Mouse (Mus musculus) intestine, embryonic 16.5 days (tissue): Measurements from ENCODE around the gene Ift74. TPM values are rescaled to one million over a fixed set of nuclear protein-coding genes. Genes with fewer than 3 reads are reported as not detected.

Experiments
- ATAC-seq: fragments of 200-750 bp; cut with Nextera tagmentation; 2 replicates; pipeline ENCODE4 v1.8.0; 2017; ENCODE audit warnings: moderate TSS enrichment, moderate library complexity
- H3K27ac ChIP-seq: fragments of 300-500 bp; sonication (generic); 2 replicates; pipeline ENCODE4 v1.5.1; 2014; ENCODE audit warnings: mild to moderate bottlenecking, low read length
- H3K27me3 ChIP-seq: fragments of 300-500 bp; sonication (generic); replicated peaks from 2 replicates; pipeline ENCODE4 v1.6.1; 2014; ENCODE audit warnings: low read length, control low read depth, mixed read lengths; ENCODE audit not compliant: control insufficient read depth, insufficient read depth
- H3K36me3 ChIP-seq: fragments of 300-500 bp; sonication (generic); 2 replicates; pipeline ENCODE4 v1.6.1; 2014; ENCODE audit warnings: low read length, control low read depth; ENCODE audit not compliant: control insufficient read depth, insufficient read depth
- H3K4me1 ChIP-seq: fragments of 300-500 bp; sonication (generic); 2 replicates; pipeline ENCODE4 v1.6.1; 2014; ENCODE audit warnings: low read length, control low read depth, mixed read lengths; ENCODE audit not compliant: control insufficient read depth, insufficient read depth
- H3K4me2 ChIP-seq: fragments of 300-500 bp; sonication (generic); 2 replicates; pipeline ENCODE4 v1.6.1; 2014; ENCODE audit warnings: low read depth, low read length, control low read depth
- H3K4me3 ChIP-seq: fragments of 300-500 bp; sonication (generic); 2 replicates; pipeline ENCODE4 v1.5.1; 2014; ENCODE audit warnings: mild to moderate bottlenecking, low read length
- H3K9ac ChIP-seq: fragments of 300-500 bp; sonication (generic); 2 replicates; pipeline ENCODE4 v1.6.1; 2014; ENCODE audit warnings: low read depth, low read length
- H3K9me3 ChIP-seq: fragments of 300-500 bp; sonication (generic); 2 replicates; pipeline ENCODE4 v1.6.1; 2016; ENCODE audit warnings: low read length, control low read depth; ENCODE audit not compliant: control insufficient read depth
- WGBS: fragments of 180-500 bp; shearing (Covaris S2); extraction: QIAGEN DNeasy Blood & Tissue Kit; methylation state at CpG from one replicate; pipeline ENCODE4 v1.1.7; 2014; 5-methylcytosine and 5-hydroxymethylcytosine counted together
- microRNA counts: library from miRNA; unstranded; fragments of <30 nt; microRNA quantifications from one replicate; lab custom pipeline; 2016
- microRNA-seq: library from miRNA; unstranded; fragments of <30 nt; microRNA quantifications from one replicate; pipeline ENCODE4, GENCODE M21; 2016
- polyA plus RNA-seq: library from polyadenylated mRNA; unstranded; fragments of >200 nt; fragmentation: Nextera tagmentation; extraction: Ambion mirVana; gene quantifications from 2 replicates; pipeline ENCODE4 v1.2.1, GENCODE M21; 2015

Ift74 gene
- polyA plus RNA-seq, 1 experiment from 2014 or later: 13.3 TPM

GRCm38 (mm10) chr4:94732721-94733120 lies 118.4 kb downstream of the Ift74 start:
- no peak overlapping the region for H3K9ac ChIP-seq
- no peak for ATAC-seq
- no peaks in the 10 kb centered on the region for H3K27me3 ChIP-seq
- no peak overlapping the region for H3K4me2 ChIP-seq
- H3K4me1 ChIP-seq: no peaks in the 10 kb centered on the region
- no peak overlapping the region for H3K27ac ChIP-seq
- no peaks in the 10 kb centered on the region for H3K36me3 ChIP-seq
- no peaks in the 10 kb centered on the region for H3K9me3 ChIP-seq
- H3K4me3 ChIP-seq: no peak overlapping the region

DNA sequence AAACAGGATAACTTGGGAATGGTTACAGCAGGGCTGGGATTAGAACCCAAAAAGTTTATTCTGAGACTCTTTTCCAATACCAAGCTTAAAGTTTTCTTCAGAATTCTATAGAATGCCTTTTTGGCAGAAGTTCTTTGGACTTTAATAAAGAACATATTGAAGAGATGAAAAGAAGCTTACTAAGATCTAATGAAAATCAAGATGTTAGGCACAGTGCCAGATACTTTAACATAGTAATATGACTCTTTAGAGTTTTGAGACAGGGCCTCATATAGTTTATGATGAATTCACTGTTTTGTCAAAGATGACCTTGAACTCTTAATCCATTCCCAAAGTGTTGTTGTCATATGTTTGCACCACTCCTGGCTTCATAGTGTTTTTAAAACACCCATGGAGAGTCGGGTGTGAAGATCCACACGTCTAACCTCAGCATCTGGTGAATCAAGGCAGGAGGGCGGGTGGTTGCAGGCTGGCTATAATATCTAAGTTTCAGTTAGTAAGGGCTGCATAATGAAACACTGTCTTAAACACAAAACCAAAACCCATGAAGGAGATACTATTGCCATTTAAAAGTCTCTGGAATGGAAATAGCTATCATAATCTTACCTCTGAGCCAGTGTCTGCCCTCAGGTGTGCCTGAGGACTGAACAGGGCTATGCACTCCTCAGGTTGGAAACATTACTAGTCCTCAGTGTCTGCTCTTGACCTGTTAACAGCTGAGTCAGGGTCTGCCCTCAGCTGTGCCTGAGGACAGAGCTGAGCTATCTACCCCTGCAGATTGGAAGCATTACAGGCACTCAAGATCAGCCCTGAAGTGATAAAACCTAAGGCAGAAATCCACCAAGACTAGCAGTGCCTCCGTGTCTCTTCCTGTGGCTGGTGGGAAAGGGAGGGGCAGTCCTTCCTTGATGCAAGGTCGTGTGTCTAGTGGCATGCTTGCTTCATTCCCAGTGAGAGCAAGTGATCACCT lies 123.3 kb downstream of the Ift74 start:
- Histone ChIP-seq H3K27ac (no peak overlapping the region), H3K4me1 (no peaks in the 10 kb centered on the region), H3K4me2 (no peak overlapping the region), H3K36me3 (no peaks in the 10 kb centered on the region), H3K9ac (no peak overlapping the region), H3K9me3 (no peaks in the 10 kb centered on the region), H3K27me3 (no peaks in the 10 kb centered on the region), H3K4me3 (no peak overlapping the region)
- ATAC-seq: no peak
- 54% methylated on average over 5 of the region's 5 CpGs for WGBS

DNA sequence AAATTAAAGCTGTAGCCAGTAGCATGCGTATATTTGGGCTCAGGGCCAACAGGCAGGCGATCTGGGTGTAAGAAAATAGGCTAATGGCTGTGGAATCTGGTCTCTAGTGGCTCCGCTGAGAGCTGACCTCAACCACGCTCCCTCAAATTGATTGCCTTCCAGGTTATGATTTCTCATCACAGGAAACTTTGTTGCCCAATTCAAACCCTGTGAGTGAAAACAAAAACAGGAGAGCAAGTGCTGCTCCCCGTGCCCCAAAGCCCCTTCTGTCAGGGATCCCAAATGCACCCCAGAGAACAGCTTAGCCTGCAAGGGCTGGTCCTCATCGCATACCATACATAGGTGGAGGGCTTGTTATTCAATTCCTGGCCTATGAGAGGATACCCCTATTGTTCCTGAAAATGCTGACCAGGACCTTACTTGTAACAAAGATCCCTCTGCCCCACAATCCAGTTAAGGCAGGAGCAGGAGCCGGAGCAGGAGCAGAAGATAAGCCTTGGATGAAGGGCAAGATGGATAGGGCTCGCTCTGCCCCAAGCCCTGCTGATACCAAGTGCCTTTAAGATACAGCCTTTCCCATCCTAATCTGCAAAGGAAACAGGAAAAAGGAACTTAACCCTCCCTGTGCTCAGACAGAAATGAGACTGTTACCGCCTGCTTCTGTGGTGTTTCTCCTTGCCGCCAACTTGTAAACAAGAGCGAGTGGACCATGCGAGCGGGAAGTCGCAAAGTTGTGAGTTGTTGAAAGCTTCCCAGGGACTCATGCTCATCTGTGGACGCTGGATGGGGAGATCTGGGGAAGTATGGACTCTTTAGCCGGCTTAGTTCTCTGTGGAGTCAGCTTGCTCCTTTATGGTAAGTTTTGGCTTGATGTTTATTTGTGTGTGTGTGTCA lies 124.8 kb downstream of the Ift74 start, which contains the start of gene Tek:
Gene Tek (plus strand): TSS at position 452 of the 894 bp plus-strand sequence.
- peak within 1 kb of the TSS; percentile 42 for H3K4me2 ChIP-seq
- WGBS: 47% methylated on average over 16 of the region's 16 CpGs
- H3K9ac ChIP-seq: peak within 1 kb of the TSS; percentile 55
- no peaks in the 10 kb centered on the region for H3K9me3 ChIP-seq
- no peaks in the 10 kb centered on the region for H3K36me3 ChIP-seq
- H3K27me3 ChIP-seq: no peaks in the 10 kb centered on the region
- H3K4me1 ChIP-seq: no peaks in the 10 kb centered on the region
- H3K27ac ChIP-seq: peak within 1 kb of the TSS; percentile 57
- peak; percentile 50 for ATAC-seq
- H3K4me3 ChIP-seq: peak within 1 kb of the TSS; percentile 33

- 65% methylated on average over 1 of the region's 1 CpGs for WGBS
- no peak for ATAC-seq
- Histone ChIP-seq H3K27me3 (no peaks in the 10 kb centered on the region), H3K4me2 (no peak overlapping the region), H3K9me3 (no peaks in the 10 kb centered on the region), H3K36me3 (no peaks in the 10 kb centered on the region), H3K9ac (no peak overlapping the region), H3K4me3 (no peak overlapping the region), H3K27ac (no peak overlapping the region), H3K4me1 (peaks cover 6% of the 10 kb centered on the region; the same call in 1 of the 2 replicates)
Measured at GRCm38 (mm10) chr4:94741824-94742223, 127.5 kb downstream of the Ift74 start.

MicroRNAs encoded within 50 kb of the gene (microRNA counts, 519-probe panel; counts per million panel counts)
- microRNA mmu-miR-872 (lab: Ali Mortazavi, UCI): 2,695 counts per million, percentile 66 among the panel's probes with 10 or more counts

Small RNAs within 50 kb of the gene (microRNA-seq; reads per million reads assigned to microRNA genes)
- 2,095 reads per million, percentile 79 among the genes with 10 or more reads in this experiment for gene Mir872

Other genes with a start within 250 kb of the Ift74 start
- gene Gm10306, start 57.9 kb upstream of the Ift74 start, polyA plus RNA-seq: 0.29 TPM in 1 of 2 replicates, not detected in the other
- 11.5 TPM in 2 replicates for gene Caap1, start 57.7 kb upstream of the Ift74 start, polyA plus RNA-seq
- gene Plaa, start 11.2 kb upstream of the Ift74 start, polyA plus RNA-seq: 49.3 and 52.8 TPM in 2 replicates
- 7.4 and 11.9 TPM in 2 replicates for gene Lrrc19, start 35.7 kb downstream of the Ift74 start, polyA plus RNA-seq
- 9.5 and 9.8 TPM in 2 replicates for gene Tek, start 124.8 kb downstream of the Ift74 start, polyA plus RNA-seq